Mouse (Mus musculus) frontal cortex, postnatal 36 days (tissue): ENCODE results near the gene Atrnl1.

Experiments used
- DNase-seq, 2 experiments: peaks; one replicate each; pipeline ENCODE4 v3.0.0; 2022; ENCODE audit warnings: low spot score in 2 of 2

Gene Atrnl1

GRCm38 (mm10) chr19:57610476-57611261 lies at the start of gene Atrnl1:
Gene Atrnl1 (plus strand): TSS chr19:57611034.
- peak; percentile 86 for DNase-seq

DNA sequence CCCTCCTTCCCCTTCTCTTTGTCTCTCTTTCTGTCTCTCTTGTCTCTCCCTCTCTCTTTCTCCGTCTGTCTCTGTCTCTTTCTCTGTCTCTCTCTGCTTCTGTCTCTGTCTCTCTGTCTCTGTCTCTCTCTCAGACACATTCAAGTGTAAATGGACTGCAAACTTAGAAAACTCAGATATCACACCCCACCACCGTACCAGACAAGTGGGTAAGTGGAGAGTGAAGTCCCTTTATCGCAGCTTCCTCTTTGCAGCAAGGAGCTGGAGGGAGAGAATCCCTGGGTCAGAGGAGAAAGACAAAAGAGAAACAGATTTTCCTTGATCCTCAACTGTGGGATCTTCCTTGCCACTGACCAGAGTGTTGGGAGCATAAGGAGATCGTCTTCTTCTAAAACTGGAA lies 49.3 kb upstream of the Atrnl1 start:
- no peak for DNase-seq

GRCm38 (mm10) chr19:57569040-57569439 lies 41.8 kb upstream of the Atrnl1 start:
- DNase-seq, result no peak

DNA sequence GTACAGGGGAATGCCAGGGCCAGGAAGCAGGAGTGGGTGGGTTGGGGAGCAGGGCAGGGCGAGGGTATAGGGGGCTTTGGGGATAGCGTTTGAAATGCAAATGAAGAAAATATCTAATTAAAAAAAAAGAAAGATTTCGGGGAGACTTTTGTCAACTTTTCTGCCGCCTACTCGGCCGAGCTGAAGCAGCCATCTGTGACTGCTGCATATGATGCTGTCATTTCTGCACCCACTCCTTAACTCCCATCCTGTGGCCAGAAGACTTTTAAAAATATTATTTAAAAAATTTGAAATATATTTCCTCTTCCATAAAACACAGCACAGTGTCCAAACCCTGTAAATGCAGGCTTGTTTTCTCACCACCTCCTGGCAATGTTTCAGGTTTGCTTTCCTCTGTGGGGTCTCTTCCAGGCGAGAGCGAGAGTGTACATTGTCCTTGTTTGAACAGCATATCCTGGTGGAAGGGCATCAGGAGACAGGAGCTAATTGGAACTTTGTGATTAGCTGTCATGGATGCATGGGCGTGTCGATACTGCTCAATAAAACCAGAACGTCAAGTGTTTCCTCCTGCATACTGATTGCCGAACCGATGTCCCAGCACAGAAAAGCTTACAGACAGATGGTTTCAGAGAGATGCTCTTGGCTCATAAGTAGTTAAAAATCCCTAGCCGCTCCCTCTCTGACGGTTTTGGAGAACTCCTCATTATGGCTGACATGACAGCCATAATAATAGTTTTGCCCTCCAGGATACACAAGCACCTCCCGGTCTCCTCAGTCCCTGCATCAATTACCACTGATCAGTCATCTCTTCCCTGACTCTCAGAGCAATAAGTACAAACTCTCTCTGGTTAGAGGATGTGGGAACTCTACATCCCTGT lies 38.2 kb upstream of the Atrnl1 start:
- DNase-seq, result peak; percentile 28 to 64

GRCm38 (mm10) chr19:57573470-57573869 lies 37.4 kb upstream of the Atrnl1 start:
- no peak for DNase-seq

DNA sequence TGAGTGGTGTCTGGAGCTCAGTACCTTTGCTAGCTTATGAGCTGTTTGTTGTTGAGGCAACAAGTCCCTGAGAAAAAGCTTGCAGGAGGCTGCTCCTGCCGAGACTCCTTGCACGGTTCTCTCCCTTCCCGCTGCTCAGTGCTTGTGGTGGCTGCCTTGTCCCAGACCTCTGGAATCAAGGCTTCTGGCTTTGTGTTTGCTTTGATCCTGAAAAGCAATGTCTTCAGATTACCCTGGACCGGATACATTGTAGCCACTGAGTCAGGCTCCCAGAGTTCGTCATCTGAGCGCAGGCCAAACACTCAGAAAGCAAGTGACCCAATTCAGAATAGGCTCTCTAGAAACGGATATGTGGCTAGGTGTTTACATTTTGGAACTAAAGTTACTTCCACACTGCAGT lies 35.8 kb upstream of the Atrnl1 start:
- no peak for DNase-seq

- no peak for DNase-seq
These were observed 34.0 kb upstream of the Atrnl1 start for GRCm38 (mm10) chr19:57576836-57577235.

DNA sequence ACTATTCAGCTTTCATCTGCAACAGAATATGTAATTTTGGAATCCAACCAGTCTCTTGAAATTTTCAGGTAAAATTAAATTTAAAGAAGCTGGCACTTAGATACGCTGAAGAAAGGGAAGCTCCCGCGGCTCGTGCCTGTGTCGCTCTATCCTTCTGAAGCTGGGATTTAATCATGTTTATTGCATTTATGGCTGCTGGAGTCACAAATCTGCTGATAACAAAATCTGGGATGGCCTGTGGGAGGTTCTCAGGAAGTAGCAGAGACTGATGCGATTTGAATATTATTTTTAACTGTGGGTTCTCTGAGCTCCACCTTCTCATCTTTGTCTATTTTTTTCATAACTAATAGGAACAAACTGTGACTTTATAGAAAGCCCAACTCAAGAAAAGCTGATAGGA lies 33.6 kb upstream of the Atrnl1 start:
- peak in 1 of 2 experiments; percentile 26 for DNase-seq

- DNase-seq, result peak; percentile 49 to 50
These were observed 29.9 kb upstream of the Atrnl1 start for GRCm38 (mm10) chr19:57580962-57581361.

- DNase-seq, result no peak
These were observed 25.5 kb upstream of the Atrnl1 start for GRCm38 (mm10) chr19:57585231-57585792.

DNA sequence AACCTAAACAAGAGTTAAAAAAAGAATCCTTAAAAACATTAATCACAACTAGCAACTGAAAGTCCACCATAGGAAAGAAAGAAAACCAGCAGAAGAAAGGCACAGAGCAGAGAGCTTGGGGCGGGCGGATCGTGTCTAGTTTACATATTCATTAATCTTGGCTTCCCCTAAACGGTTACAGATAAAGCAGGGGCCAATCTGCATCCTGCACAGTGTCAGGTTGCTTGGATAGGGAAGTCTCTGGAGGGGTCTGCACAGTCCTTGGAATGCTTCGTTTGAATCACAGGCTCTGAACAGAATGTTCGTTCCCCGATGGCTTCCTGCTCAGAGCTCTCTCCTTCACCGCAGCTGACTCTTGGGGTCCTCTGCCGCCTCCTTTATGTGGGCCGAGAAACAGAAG lies 24.7 kb upstream of the Atrnl1 start:
- no peak for DNase-seq

GRCm38 (mm10) chr19:57589516-57589915 lies 21.3 kb upstream of the Atrnl1 start:
- DNase-seq, result no peak

DNA sequence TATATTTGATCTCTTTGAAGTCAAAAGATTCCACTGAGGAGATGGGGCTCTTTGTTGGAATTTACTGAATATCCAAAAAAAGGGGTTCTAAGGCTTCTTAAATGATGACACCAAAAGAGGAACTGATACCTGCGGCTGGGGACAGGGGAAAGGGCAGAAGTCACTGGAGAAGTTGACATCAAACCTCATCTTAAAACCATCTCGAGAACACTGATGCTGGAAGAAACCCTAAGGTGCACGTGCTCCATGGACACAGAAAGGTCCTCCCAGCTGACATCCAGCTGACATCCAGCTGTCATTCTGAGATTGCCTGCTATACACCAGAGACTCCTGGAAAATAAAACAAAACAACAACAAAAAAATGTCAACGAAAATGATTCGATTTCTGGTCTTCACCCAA lies 19.9 kb upstream of the Atrnl1 start:
- DNase-seq, result no peak

DNA sequence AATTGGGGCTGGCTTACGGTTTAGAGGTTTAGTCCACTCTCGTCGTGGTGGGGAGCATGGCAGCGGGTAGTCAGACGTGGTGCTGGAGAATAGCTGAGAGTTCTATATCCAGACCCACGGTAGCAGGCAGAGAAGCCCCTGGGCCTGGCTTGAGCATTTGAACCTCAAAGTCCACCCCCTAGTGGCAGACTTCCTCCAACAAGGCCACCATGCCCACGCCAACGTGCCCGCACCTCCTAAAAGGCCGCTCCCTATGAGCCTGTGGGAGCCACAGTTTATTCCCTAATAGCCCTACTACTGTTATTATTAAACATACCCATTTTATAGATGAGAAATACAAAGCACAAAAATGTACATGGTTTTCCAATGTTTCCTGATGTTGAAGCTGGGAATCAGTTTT lies 19.2 kb upstream of the Atrnl1 start:
- DNase-seq, result no peak

- DNase-seq, result no peak
These were observed 18.5 kb upstream of the Atrnl1 start for GRCm38 (mm10) chr19:57592355-57592754.

GRCm38 (mm10) chr19:57599126-57599525 lies 11.7 kb upstream of the Atrnl1 start:
- DNase-seq, result no peak

- DNase-seq, result no peak
These were observed 10.5 kb upstream of the Atrnl1 start for GRCm38 (mm10) chr19:57600233-57600929.

DNA sequence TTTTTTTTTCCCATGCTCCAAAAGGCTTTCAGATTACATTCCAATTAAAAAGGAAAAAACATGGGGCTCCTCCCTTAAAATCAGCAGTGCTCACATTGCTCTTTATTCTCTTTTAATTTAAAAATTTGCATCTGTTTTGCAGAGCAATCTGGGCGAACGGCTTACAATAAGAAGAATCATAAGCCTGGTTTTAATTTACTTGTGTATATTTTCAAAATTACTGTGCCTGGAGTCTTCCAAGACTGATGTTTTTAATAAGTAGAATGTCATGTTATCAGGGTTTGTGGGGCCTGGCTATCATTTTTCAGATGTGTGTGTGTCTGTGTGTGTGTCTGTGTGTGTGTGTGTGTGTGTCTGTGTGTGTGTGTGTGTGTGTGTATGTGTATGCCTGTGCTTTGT lies 9.9 kb upstream of the Atrnl1 start:
- no peak for DNase-seq

GRCm38 (mm10) chr19:57603593-57603992 lies 7.2 kb upstream of the Atrnl1 start:
- no peak for DNase-seq

- no peak for DNase-seq
These were observed 4.9 kb upstream of the Atrnl1 start for GRCm38 (mm10) chr19:57605941-57606340.

DNA sequence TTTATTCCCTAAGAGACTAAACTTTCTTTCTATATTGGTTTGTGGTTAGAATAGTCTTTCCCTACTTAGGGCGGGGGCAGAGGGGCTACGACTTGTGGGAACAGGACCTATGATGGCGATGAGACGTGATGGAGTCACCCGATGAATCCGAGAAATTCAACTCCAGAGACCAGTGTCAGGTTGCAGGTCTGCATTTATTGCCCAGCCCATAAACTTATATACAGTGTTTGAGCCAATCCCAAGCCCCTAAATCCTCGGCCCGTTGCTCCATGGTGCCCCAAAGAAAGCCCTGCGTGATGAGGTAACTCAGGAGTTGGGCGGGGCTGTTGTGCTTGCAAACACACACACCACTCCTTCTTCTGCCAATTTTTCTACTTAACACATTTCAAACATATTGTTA lies 4.5 kb upstream of the Atrnl1 start:
- DNase-seq, result no peak
